Mouse (Mus musculus) bone marrow, adult 2 months (tissue): Measurements from ENCODE around the gene Egln3. TPM values are rescaled to one million over a fixed set of nuclear protein-coding genes. Genes with fewer than 3 reads are reported as not detected.
A peak's percentile ranks its signal among the peaks of the same experiment; 100 is the strongest.

Experiments used
- H3K27ac ChIP-seq: fragments of 200-500 bp; 2 replicates; pipeline ENCODE4 v1.5.1; 2012; ENCODE audit warnings: low read depth, mild to moderate bottlenecking, control low read depth, inconsistent platforms, low read length; ENCODE audit not compliant: control insufficient read depth, poor library complexity, insufficient read depth
- H3K4me1 ChIP-seq: fragments of 200-500 bp; 2 replicates; pipeline ENCODE4 v1.6.1; 2011; ENCODE audit warnings: low read length; ENCODE audit not compliant: control insufficient read depth, insufficient read depth
- H3K4me3 ChIP-seq: fragments of 200-500 bp; replicated peaks from 2 replicates; pipeline ENCODE3; 2011; ENCODE audit warnings: mild to moderate bottlenecking, low read depth, low read length, control low read depth; ENCODE audit not compliant: control insufficient read depth
- CTCF ChIP-seq: fragments of 200-500 bp; IDR thresholded peaks from 2 replicates; pipeline ENCODE4 v1.5.1; 2011; ENCODE audit warnings: low read length, control low read depth; ENCODE audit not compliant: control insufficient read depth, insufficient read depth
- POLR2A ChIP-seq: fragments of 200-500 bp; IDR thresholded peaks from 2 replicates; pipeline ENCODE4 v1.6.1; 2011; ENCODE audit warnings: low read depth, mild to moderate bottlenecking, control low read depth, low read length, borderline replicate concordance; ENCODE audit not compliant: control insufficient read depth
- WGBS: fragments of 180-500 bp; shearing (Covaris S2); methylation state at CpG from one replicate; pipeline ENCODE4 v1.1.7; 2018; 5-methylcytosine and 5-hydroxymethylcytosine counted together
- polyA plus RNA-seq: library from polyadenylated mRNA; stranded (reverse); fragments of >200 nt; gene quantifications from 2 replicates; pipeline ENCODE4 v1.2.4, GENCODE M21; 2011; ENCODE audit warnings: low replicate concordance; ENCODE audit not compliant: missing spikeins, insufficient read depth, insufficient read length

Egln3 gene
- polyA plus RNA-seq, 1 experiment: 1.9 TPM

DNA sequence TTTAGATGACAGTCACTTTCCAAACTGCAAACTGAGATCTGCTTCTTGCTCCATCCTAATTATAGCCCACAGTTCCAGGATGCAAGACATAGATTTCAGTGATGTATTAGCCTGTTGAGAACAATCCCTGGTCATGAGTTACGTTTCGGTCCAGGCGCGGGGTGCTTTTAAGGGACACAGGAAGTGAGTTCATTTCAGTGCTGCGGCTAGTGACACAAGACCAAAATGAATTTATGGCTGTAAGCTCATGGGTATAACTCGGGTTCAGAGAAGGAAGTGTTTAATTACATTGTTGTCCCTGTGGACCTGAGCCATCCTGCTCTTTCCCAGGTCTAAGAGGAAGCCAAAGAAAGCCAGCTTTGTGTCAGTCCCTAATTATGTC is 5.5 kb upstream of the Egln3 start:
- Histone ChIP-seq H3K4me3 (no peak overlapping the region), H3K4me1 (peaks cover 1% of the 10 kb centered on the region; the same call in 1 of the 2 replicates), H3K27ac (no peak overlapping the region)
- no peak for TF ChIP-seq POLR2A
- TF ChIP-seq CTCF: no peak
- WGBS: 1% methylated on average over 6 of the region's 6 CpGs

DNA sequence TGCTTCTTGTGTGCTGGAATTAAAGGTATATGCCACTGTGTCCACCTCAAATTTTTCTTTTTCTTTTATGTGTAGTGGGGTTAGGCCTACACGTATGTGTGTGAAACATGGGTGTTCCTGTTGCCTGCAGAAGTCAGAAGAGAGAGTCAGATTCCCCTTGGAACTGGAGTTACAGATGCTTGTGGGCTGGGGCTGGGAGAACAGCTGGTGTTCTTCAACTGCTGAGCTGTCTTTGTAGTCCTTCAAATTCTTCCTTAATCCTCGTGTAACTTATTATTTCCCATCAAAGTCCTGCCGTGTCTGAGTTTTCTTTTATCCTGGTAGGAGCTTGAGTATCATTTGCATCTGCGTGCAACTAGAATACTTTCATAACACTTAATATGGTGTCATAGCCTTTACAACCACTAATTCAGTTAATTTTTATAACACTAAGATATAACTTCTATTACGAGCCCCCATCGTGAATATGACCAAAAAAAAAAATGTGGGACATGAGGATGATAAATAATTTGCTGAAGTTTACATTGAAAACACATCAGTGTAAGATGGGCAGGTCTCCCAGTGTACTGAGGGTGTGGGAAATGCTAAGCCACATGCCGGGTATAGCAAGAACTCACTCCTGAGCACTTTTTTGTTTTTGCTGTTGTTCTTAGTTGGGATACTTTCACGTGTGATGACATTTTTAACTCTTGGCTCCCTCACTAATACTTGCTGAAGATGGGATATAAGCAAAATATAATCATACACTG is 4.9 kb upstream of the Egln3 start:
- WGBS: 70% methylated on average over 8 of the region's 8 CpGs
- H3K27ac ChIP-seq: no peak overlapping the region
- TF ChIP-seq POLR2A: no peak
- TF ChIP-seq CTCF: no peak

DNA sequence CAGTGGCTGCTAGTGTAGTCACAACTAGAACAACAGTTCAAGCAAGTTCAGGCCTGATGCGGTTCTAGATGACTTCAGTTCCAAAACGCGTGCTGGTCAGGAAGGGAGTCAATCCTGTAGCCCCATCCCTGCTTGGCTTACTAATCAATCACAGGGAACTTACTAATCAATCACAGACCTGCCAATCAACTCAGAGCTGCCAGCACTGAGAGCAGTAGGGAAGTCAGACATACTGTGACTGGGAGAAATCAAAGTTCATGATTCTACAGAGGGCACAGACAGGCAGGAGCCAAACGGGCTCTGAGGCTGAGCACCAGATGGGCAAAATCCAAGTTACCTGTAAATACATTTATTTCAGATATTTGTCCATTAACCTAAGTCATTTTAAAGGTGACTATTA is 2.1 kb upstream of the Egln3 start:
- Histone ChIP-seq H3K4me1 (no peaks in the 10 kb centered on the region; the same call in 1 of the 2 replicates), H3K27ac (no peak overlapping the region), H3K4me3 (no peak overlapping the region)
- WGBS: 86% methylated on average over 4 of the region's 4 CpGs
- TF ChIP-seq CTCF: no peak
- no peak for TF ChIP-seq POLR2A

More for the DNA sequence above, 4.9 kb upstream of the Egln3 start:
- H3K4me1 ChIP-seq: peaks cover 1% of the 10 kb centered on the region; the same call in 1 of the 2 replicates
- no peak overlapping the region for H3K4me3 ChIP-seq

DNA sequence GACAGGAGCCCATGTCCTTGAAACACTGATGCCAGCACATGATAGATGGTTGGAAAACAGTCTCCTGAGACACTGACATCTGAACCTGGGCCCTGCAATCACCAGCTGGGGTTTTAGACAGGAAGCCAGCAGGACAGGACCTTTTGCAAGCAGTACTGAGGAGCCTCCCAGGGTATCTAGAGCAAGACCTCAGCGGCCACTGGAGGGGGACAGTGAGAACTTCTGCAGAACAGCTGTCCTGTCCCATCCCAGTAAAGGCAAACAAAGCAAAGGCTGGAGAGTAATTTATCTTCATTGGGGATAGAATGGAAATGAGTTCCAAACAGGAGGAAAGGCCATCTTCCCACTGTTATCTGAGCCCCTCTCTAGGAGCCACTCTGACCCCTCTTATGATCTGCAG is 1.5 kb upstream of the Egln3 start:
- H3K27ac ChIP-seq: no peak overlapping the region
- H3K4me3 ChIP-seq: no peak overlapping the region
- no peaks in the 10 kb centered on the region; the same call in 1 of the 2 replicates for H3K4me1 ChIP-seq
- WGBS: 3% methylated on average over 1 of the region's 1 CpGs
- TF ChIP-seq CTCF (peak; percentile 63; the same call in 1 of the 2 replicates), POLR2A (no peak)

DNA sequence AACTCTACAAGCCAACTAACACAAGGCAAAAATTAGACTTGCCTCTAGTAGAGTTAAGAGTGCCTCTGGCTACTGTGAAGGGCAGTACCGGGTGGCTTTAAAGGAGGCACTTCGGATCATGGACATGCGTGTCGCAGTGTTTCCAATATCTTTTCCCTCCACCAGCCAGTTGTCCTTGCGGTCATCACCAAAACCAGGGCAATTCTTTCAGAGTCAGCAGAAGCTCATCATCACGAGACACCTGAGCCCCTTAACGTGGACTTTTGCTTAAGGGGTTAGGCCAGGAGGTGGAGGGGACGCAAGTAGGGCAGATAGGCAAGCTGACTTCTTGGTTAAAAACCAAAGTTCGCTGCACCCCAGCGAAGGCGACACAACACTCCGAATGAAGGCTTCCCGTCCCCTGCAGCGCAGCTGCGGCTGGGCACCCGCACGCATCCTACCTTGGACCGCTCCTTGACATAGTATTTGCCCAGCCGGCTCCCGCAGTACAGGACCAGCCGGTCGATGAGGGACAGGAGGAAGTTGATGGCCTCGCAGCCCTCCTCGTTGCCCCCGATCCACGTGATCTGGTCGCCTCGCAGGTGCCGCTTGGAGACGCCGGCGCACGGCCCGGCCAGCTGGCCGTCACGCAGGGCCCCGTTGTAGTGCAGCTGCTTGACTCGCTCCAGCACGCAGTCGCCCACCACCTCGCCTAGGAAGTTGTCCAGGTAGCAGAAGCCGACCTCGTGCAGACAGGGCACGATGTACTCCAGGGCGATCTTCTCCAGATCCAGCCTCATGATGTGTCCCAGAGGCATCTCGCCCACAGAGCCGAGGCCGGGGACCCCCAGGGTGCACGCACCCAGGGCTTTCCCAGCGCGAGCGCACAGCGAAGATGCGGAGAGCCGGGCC is 650 bp downstream of the Egln3 start:
- Histone ChIP-seq H3K4me3 (peak overlapping the region; percentile 66), H3K4me1 (no peaks in the 10 kb centered on the region; the same call in 1 of the 2 replicates), H3K27ac (peak overlapping the region; percentile 80)
- TF ChIP-seq CTCF (no peak), POLR2A (no peak)
- under 1% methylated on average over 55 of the region's 55 CpGs for WGBS

DNA sequence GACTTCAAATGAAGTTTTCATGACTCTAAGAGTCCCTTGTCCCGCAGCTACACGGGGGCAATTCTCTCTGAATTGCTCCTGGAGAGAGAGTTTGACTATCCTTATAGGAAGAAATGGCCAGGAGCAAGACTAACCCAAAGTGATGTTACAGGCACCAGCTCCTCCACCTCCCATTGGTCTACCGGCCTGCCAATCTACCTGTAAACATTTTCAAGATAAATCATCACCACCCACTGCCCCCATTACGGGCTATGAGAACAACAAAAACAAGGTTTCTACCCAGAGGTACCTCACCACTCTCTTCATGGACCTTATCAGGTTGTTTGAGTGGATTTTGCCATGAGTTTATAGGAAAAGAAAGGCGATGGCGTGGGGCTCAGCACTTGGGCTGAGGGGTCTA is 1.4 kb downstream of the Egln3 start:
- no peaks in the 10 kb centered on the region; the same call in 1 of the 2 replicates for H3K4me1 ChIP-seq
- H3K4me3 ChIP-seq: peak overlapping the region; percentile 66
- H3K27ac ChIP-seq: no peak overlapping the region
- WGBS: 3% methylated on average over 6 of the region's 6 CpGs
- TF ChIP-seq POLR2A (no peak), CTCF (no peak)

DNA sequence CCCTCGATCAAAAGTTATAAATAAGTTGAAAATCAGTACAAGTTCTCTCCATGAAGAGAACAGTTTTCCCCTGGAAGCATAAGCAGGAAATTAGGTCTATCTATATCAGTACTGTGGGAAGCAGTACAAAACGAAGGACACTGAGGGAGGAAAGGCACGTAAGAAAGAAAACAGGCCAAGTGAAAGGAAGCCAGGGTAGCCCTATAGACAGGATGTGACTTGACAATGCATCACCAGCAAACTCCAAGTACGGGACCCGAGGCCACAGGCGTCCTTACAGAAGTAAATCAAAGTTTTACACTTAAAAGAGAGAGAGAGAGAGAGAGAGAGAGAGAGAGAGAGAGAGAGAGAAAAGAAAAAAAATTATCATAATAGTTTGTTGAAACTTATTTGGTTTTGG is 2.8 kb downstream of the Egln3 start:
- H3K4me3 ChIP-seq: no peak overlapping the region
- H3K27ac ChIP-seq: no peak overlapping the region
- 6% methylated on average over 6 of the region's 6 CpGs for WGBS
- H3K4me1 ChIP-seq: no peaks in the 10 kb centered on the region; the same call in 1 of the 2 replicates
- TF ChIP-seq POLR2A (no peak), CTCF (no peak)

DNA sequence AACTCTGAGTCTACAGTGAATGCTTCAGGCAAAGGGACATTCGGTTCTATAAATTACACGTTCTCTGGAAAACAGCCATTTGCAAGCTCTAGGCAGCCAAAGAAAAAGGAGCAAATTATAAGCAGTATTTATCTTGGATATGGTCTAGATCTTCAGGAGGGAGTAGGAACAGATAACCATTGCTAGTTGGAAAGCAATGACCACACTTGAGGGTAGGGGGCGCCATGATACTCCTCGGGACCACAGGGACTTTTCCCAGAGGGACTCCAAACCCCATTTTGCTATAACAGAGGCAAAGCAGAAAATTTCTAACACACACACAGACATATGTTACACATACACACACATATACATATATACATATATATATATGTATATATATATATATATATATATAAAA is 3.5 kb downstream of the Egln3 start:
- no peaks in the 10 kb centered on the region; the same call in 1 of the 2 replicates for H3K4me1 ChIP-seq
- 48% methylated on average over 4 of the region's 4 CpGs for WGBS
- TF ChIP-seq CTCF (peak; percentile 45), POLR2A (no peak)
- H3K4me3 ChIP-seq: no peak overlapping the region
- H3K27ac ChIP-seq: no peak overlapping the region
